Mouse (Mus musculus): Measurements from ENCODE around the gene Speer4f2.
"Not testable (repeated sequence)": the region's sequence is repeated elsewhere in the genome, so short reads cannot be mapped to it uniquely, and the experiment has no call there.

Speer4f2 gene

DNA sequence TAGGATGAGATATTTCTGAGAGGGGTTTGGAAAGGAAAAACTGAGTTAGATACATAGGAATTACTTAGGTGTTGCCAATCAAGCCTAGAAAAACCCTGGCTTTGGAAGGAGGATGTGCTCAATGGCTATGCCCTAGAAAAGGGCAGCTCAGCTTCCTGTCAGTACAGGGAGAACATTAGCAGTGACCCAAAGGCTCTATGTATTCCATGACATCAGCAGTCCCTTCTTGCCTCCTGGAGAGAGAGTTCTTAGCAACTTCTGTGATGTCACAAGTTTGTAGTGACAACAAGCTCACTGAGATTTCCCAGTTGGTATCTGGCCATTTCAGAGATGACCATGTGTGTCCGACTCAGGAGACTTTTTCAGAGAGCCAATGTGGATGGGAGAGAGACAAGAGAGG is at the start of gene Speer4f2:
TSS of gene Speer4f2 (plus strand) at position 301 of the 400 bp plus-strand sequence.
- DNase-seq (ENCODE audit: low spot score), result not testable (repeated sequence)

DNA sequence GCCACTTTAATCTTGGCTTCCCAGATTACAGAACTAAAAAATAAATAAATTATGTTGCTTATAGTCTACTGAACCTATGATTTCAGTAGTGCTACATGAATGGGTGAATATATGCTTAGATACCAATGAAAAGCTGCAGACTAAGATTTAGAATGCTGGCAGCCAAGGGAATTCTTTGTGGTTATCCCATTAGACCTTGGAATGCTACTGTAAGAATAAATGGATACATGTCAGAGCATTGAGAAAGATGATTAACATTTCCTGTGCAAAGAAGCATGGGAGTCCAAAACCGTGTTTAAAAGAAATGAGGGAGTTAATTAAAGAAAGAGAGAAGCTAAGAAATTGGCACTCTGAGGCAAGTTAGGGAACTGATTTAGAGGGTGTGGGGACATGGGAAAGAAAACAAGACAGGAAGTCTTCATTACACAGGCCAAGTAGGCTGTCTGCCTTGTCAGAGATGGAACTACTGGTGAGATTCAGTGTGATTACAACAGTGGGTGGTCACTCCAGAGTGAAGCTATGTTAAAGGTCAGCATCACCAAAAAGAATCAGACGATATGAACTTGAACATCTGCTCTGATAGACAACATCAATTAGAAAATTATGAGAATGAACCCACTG is 43.9 kb upstream of the Speer4f2 start:
- DNase-seq (ENCODE audit: low spot score), result no peak

DNA sequence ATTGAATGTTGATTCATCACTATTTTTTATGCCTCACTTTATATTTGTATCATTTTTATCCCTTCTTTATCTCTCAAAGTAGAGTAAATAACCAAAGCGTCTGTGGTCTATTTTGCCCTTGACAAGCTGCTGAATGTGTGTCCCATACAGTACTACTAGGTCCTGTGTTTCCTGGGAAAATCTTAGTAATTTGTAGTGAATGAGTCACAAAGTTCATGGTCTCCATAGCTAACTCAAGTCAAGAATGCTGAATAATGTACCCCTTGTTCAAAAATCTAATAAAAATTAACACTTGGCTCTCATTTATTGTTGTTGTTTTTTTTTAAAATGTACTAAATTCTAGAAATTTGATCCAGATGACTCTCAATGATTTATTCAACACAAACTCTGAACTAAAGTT is 38.1 kb upstream of the Speer4f2 start:
- DNase-seq (ENCODE audit: low spot score), result no peak

DNA sequence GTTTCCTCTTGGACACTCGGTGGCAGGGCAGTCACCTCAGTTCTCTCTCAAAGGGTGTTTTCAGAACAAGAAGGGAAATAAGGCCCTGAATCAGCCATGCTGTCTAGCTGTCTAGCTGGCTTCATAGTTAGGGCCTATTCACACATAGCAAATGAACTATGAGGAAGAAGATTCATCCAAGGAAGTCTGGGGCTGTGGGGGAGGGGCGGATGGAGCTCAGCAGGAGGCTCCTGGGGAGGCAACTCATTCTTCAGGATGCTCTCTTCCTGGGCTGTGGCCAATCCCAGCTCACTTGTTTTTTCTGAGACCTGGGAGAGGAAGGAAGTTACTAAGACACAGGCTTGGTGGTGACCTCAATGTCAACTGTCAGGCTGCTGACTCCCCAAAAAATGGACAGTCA is 27.2 kb upstream of the Speer4f2 start:
- not testable (repeated sequence) for DNase-seq (ENCODE audit: low spot score)

DNA sequence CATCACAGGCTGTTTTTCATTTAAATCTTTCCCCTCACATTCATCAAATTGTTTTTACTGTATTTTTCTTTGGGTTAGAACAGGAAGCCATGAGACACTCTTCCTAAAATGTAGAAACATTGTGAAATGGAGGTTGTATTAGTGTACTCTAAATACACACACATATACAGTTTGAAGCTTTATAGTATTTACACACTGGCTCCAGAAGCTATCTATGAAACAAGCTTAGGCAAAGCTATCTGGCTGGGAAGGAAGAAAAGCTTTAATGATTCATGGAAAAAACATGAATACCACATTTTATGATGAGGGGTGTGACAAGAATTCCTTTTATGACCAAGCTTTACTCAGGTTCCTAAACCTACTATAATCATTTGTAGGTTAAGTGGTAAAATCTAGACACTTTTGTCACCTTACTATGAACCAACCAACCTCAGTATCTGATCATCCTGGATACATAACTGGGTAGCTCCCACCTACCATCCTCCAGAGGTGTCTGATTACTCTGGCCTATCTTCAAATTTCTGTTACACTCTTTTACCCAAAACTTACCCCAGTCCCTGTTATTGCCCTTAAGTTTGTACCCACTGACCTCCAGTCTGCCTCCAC is 13.5 kb upstream of the Speer4f2 start:
- no peak for DNase-seq (ENCODE audit: low spot score)

DNA sequence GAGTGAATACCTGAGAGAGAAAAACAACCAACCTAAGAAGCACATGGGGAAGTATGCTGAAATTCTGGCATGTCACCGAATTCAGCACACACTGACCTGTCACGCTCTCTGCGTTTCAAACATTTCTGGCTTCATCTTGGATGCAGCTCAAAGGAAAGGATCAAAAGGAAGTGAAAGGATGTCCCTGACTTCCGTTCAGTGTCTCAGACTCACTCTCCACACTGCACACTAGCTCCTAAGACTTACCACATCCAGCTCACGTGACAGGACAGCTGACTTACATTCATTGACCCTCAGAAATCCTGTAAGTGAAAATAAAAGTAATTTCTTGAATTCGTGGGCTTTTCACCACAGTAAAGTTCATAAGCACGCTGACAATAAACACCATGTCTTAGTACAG is 16.9 kb downstream of the Speer4f2 start:
- DNase-seq (ENCODE audit: low spot score), result no peak

DNA sequence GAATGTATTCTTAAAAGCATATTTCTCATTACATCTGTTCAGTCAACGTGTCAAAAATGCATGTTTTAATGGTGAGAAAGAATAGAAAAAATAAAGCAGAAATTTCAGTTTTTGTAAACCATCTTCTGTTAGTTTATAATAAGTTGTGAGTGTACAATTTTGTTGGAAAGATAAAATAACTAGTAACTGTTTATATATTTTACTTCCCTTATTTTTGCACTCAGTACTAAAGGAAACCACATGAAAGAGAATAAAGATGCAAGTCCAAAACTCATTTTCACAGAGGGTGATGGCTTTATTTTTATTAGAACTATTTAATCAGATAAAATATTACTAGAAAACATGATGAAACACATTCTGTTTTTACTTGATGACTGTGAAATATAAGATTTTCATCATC is 18.2 kb downstream of the Speer4f2 start:
- no peak for DNase-seq (ENCODE audit: low spot score)

DNA sequence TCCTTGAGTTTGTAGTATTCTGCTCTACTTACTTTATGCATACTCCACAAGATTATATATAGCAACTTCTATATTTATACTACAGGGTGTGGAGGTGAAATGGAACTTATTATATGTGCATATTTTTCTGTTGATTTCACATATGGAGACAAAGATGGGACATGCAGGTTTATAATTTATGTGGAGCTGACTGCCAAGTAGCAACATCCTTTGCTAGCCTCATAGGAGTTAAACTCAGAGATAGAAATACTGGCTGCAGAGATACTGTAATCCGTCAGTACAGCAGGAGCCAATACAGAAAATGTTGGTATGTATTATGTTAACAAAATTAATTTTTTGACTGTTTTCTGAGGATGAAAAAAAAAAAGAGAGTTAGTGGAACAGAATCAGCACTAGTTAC is 27.6 kb downstream of the Speer4f2 start:
- DNase-seq (ENCODE audit: low spot score), result no peak

DNA sequence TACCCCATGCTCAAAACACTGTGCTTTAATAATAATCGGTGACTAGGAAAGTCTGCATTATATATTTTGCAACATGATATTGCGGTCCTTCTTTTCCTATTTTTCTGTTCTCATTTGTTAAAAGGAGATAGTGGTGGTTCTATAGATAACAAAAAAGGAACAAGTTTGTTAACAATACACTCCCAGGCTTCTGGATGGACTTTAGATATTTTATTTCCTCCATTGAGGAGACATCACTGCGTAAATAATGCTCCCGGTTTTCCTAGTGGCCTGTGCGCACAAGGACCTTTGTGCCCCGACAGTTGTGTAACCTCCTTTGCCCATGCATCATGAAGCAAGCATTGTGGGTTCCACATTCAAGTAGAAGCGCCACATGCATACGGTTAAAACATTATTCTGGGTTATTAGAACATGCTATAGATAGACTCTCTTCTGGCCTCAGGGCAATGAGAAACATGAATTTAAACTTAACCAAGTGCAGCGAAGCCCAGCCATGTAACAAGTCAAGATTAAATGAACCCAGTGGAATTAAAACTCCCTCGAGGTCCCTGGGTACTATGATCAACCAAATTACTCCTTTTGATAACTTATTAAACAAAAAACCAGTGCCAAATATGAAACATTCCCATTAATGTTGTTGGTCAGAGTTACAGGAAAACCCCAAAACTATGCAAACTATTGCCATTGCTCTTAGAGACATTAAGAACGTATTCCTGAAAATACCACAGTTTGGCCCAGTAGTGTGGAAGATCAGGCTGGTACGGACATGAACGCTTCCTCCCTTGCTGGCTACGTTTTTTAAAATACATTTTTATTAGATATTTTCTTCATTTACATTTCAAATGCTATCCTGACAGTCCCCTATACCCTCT is 28.5 kb downstream of the Speer4f2 start:
- DNase-seq (ENCODE audit: low spot score), result no peak

DNA sequence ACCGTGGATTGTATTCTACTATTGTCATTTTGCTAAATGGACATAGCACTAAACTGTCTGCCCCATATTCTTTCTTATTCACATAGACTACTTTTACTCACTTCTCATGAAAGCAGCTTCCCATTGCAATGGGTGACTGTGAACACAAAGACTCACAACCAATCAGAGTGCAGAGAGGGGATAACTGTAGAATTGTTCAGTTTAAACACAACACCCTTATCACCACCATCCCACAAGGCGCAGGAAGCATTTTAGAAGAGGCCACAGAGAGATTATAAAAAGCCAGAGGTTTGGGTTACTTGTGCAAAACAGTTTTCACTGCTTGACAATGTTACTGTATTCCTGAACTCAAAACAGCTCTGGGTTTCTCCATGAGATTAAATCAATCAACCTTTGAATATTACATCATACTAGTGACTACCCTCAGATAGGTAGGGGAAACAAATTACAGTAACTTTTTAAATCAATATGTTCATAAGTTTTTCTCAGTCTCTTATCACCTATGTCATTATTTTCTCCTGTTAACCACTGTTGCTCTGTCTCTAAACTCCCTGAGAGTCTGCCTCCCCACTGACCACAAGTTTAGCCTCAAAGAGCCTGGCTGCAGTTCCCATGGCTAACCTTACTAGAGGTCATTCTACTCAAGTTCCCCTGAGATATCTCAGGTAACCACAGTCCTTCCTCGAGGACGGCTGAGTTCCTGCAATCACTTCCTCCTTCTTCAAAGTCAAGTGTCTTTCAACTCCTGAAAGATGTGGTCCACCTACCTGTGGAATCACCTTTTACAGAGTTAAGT is 29.5 kb downstream of the Speer4f2 start:
- DNase-seq (ENCODE audit: low spot score), result no peak

DNA sequence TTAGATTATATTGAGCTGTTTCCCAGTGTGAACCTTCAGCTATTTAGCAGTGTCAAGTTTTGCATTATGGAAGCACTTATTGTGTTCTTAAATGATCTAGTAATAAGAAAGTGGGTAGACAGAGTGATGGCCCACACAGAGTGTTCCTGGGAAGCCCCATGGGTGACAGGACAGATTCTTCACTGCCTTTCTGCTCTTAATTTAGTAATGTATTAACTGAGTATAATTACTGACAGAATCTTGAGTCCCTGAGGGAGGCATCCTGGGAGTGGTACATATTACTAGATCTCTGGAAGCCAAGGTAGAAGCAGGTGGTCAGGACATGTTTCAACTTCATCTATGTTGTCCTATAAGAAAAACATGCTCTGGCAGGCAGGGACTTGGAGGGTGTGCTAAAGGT is 30.6 kb downstream of the Speer4f2 start:
- no peak for DNase-seq (ENCODE audit: low spot score)

DNA sequence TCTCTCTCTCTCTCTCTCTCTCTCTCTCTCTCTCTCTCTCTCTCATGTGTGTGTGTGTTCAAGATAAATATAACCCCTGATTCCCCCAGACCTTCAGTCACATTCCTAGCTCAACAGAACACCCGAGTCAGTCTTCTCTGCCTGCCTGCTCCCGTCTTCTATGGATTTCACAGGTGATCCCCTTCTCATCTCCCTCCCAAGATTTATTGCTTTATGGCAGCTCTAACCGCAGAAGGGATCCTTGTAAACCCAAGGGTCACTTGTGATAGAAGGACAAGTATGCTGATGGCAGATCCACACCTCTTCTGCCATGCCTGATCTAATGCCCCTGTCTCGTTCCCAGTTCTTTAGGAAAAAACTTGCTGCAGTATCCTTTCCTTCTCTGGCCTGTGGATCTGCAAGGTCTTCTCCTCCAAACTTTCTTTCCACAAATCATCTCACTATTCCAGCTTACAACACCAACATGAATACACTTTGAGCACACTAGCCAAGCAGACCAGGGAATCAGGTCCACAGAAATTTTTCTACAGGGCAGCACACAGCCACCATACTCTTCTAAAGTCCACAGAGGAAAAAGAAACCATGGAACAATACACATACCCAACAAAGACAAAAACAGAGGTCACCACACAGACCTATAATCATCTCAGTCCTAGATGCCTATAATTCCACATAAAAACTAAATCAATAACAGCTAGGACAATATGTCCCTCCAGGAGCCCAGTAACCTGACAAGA is 36.1 kb downstream of the Speer4f2 start:
- DNase-seq (ENCODE audit: low spot score), result no peak

DNA sequence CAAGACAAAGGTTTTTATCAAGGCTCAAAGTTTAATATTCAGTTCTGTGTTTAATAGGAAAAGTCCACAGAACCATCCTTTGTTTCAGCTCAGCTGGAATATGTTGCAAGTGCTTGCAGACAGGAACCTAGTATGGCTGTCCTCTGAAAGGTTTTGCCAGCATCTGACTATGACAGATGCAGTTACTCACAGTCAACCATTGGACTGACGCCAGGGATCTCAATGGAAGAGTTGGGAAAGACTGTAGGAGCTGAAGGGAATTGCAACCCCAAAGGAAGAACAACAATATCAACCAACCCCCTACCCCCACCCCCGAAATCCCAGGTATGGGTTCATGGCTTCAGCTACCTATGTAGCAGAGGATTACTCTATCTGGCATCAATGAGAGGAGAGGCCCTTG is 44.2 kb downstream of the Speer4f2 start:
- no peak for DNase-seq (ENCODE audit: low spot score)

DNA sequence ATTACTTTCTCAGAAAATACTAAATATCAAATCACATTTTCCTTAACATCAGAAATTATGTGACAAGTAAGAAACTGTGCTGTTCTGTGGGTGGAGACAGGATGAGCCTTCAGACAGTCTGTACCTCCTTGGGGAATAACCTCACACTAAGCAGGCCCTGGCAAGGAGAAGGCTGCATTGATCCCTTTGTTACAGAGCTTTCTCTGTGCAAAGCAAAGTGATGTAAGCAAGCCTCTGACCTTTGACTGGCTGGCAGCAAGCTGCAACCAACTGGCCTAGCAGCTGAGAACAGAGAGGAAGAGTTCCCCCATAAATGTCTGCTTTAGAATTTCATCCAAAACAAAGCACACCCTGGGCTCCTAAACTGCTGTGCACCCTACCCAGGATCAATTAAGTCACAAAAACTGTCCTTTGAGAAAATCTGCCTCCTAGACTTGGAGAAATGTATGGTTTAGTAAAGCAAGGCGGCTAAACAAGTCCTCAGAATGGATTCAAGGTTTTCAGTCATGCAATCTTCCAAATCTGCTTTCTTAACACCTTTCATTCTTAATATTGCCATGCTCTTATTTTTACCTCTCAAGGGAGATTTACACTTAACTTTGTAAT is 46.3 kb downstream of the Speer4f2 start:
- DNase-seq (ENCODE audit: low spot score), result peak; percentile 0

DNA sequence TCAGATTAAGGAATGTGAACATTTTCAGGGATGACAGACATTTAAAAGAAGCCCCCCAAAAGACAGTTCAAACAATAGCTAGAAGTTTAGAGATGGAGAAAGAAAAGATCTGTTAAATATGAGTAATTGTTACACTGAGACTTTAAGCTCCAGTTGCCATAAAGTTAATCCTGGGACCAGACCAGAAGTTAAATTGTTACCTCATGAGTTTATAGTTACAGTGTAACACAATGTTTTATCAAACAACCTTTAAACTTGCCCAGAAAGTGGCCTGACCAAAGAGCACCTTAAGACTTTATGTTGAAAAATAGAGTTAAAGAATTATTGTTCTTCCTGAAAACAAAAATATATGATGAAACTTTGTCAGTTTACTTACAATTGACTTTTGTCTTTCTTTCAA is 46.9 kb downstream of the Speer4f2 start:
- DNase-seq (ENCODE audit: low spot score), result no peak

DNA sequence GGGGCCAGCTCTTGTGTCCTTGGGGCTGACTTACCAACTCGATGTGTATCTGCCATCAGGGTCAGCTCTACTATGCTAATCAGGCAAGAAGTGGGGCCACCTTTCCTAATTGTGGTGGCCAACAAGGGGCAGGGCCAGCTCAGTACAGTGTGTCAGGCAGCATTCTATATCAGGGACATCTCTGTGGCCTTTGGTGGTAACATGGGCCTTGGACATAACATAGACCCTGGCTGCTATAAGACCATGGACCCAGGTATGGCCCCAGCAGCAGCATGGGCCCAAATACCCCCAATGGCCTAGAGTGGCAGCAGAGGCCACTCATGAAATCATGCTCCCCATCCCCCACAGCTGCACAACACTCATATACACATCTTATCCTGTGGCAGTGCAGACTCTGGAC is 49.2 kb downstream of the Speer4f2 start:
- no peak for DNase-seq (ENCODE audit: low spot score)

DNA sequence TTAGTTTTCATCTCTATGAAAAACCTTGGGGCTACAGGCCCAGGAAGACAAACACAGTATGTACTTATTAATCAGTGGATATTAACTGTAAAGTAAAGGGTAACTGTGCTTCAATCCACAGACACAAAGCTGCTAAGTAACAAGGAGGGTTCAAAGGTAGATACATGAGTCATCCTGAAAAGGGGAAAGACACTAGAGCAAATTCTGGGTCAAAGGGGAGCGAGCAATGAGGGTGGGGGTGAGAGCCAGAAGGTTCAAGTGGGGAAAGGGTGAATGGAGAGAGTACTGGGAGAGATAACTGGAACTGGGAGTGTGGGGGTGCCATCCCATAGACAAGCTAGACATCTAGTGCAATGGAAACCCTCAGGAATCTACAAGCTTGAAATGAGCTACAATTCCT is 54.0 kb downstream of the Speer4f2 start:
- no peak for DNase-seq (ENCODE audit: low spot score)
